Mouse (Mus musculus) bone marrow macrophage, adult 2 months (primary cell): ENCODE data around the gene Kti12. TPM values are rescaled to one million over a fixed set of nuclear protein-coding genes. Genes with fewer than 3 reads are reported as not detected.

Experiments
- H3K27ac ChIP-seq: 2 replicates; pipeline ENCODE4 v1.5.1; 2012; ENCODE audit warnings: low read depth, low read length; ENCODE audit not compliant: insufficient read depth
- H3K4me1 ChIP-seq: 2 replicates; pipeline ENCODE4 v1.6.1; 2012; ENCODE audit warnings: low read length; ENCODE audit not compliant: control insufficient read depth, insufficient read depth
- H3K4me3 ChIP-seq: 2 replicates; pipeline ENCODE4 v1.5.1; 2012; ENCODE audit warnings: mild to moderate bottlenecking, low read length, moderate library complexity; ENCODE audit not compliant: insufficient read depth
- CTCF ChIP-seq: IDR thresholded peaks from 2 replicates; pipeline ENCODE4 v1.5.1; 2012; ENCODE audit warnings: low read depth, mild to moderate bottlenecking, low read length, moderate library complexity
- POLR2A ChIP-seq: IDR thresholded peaks from 2 replicates; pipeline ENCODE4 v1.6.1; 2012; ENCODE audit warnings: mild to moderate bottlenecking, low read depth, low read length, borderline replicate concordance
- polyA plus RNA-seq: library from polyadenylated mRNA; stranded (reverse); fragments of >200 nt; gene quantifications from 2 replicates; pipeline ENCODE4 v1.2.4, GENCODE M21; 2012; ENCODE audit not compliant: missing spikeins, insufficient read depth, insufficient read length

Gene Kti12
- polyA plus RNA-seq, 1 experiment = 10.2 TPM

DNA sequence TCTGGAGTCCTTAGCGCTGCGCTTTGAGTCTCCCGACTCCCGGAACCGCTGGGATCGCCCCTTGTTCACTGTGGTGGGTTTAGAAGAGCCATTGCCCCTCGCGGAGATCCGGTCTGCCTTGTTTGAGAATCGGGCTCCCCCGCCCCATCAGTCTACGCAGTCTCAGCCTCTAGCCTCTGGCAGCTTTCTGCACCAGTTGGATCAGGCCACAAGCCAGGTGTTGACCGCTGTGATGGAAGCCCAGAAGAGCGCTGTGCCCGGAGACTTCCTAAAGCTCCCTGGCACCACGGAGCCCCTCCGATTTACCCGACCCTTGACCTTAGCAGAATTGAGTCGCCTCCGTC is 892 bp downstream of the Kti12 start, which contains the start of gene A730015C16Rik:
TSS of gene A730015C16Rik (minus strand) at position 115 of the 344 bp plus-strand sequence.
- Histone ChIP-seq H3K4me3 (peak within 1 kb of the TSS; percentile 87), H3K4me1 (peaks cover 5% of the 10 kb centered on the region), H3K27ac (peak within 1 kb of the TSS; percentile 69)
- TF ChIP-seq CTCF (no peak), POLR2A (no peak)

DNA sequence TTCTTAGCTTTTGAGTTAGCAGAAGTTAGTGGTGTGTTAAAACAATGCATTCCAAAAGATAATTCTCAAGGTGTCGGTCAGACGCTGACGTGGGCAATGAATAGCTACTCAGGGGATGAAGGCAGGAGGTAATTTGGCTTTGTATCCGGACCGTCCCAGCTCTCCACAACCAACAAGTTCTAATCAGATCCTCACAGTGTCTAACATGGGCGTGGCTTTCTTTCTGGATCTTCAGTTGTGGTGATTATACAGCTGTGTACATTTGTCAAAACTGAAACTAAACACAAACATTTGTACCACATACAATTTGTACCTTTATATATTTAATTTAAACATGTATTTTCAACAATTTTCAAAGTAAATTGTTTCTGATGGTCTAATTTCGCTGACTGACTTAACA is 19.2 kb downstream of the Kti12 start:
- H3K27ac ChIP-seq = no peak overlapping the region
- no peak overlapping the region for H3K4me3 ChIP-seq
- TF ChIP-seq POLR2A (no peak), CTCF (no peak)
- no peaks in the 10 kb centered on the region for H3K4me1 ChIP-seq

DNA sequence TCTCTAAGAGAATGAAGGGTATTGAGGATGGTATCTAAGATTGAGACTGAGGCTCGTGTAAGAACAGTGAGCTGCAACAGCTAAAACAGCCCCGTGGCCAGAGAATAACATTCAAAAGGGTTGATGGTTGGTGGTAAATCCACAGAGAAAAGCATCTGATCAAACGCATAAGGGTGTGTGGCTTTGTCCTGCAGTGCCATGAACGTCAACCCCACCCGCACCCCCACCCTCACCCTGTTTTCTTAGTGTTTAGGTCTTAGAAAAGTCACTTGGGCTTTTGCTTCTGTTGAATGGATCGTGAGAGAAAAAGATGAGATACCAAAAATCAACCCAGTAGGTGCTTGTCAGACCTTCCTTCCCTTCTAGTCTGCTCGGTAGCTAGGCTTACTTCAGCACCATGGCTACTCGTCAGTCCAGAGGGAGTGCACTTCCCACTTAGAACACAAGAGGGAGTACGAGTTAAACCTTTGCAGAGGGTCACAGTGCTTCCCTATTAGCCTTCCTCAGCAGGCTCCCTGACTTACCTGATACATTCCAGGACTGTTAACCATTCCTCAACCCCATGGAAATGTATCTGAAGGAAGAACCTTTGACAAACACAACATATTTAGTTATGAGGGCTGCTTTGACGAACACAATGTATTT is 22.3 kb downstream of the Kti12 start:
- TF ChIP-seq POLR2A (no peak), CTCF (peak; percentile 59)
- H3K27ac ChIP-seq = no peak overlapping the region
- H3K4me1 ChIP-seq = no peaks in the 10 kb centered on the region
- H3K4me3 ChIP-seq = no peak overlapping the region

DNA sequence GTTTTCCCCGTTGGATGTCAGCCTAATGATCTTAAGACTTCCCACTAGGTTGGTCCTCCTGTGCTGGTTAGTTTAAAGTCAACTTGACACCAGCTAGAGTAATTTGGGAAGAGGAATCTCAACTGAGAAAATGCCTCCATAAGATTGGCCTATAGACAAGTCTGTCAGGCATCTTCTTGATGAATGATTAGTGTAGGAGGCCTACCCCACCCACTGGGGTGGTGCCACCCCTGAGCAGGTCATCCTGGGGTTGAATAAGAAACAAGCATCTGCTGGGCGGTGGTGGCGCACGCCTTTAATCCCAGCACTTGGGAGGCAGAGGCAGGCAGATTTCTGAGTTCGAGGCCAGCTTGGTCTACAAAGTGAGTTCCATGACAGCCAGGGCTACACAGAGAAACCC is 26.2 kb downstream of the Kti12 start:
- H3K4me1 ChIP-seq = peaks cover 3% of the 10 kb centered on the region
- H3K27ac ChIP-seq = no peak overlapping the region
- no peak overlapping the region for H3K4me3 ChIP-seq
- TF ChIP-seq CTCF (no peak), POLR2A (no peak)

DNA sequence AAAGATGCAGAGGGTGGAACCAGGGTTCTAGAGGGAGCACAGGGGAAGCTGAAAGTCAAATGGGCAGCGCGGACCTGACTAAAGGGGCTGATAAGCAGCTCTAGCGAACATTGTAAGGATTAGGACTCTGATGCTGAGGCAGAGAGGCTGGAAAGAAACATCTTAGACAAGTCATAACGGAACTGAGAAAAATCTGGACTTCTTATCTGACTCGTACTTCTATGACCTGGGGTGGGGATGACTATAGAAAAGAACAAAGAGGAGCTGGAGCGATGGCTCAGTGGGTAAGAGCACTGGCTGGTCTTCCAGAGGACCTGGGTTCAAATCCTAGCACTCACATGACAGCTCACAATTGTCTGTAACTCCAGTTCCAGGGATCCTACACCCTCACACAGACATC is 30.3 kb downstream of the Kti12 start:
- no peak overlapping the region for H3K27ac ChIP-seq
- TF ChIP-seq POLR2A (no peak), CTCF (no peak)
- peaks cover 3% of the 10 kb centered on the region for H3K4me1 ChIP-seq
- no peak overlapping the region for H3K4me3 ChIP-seq

DNA sequence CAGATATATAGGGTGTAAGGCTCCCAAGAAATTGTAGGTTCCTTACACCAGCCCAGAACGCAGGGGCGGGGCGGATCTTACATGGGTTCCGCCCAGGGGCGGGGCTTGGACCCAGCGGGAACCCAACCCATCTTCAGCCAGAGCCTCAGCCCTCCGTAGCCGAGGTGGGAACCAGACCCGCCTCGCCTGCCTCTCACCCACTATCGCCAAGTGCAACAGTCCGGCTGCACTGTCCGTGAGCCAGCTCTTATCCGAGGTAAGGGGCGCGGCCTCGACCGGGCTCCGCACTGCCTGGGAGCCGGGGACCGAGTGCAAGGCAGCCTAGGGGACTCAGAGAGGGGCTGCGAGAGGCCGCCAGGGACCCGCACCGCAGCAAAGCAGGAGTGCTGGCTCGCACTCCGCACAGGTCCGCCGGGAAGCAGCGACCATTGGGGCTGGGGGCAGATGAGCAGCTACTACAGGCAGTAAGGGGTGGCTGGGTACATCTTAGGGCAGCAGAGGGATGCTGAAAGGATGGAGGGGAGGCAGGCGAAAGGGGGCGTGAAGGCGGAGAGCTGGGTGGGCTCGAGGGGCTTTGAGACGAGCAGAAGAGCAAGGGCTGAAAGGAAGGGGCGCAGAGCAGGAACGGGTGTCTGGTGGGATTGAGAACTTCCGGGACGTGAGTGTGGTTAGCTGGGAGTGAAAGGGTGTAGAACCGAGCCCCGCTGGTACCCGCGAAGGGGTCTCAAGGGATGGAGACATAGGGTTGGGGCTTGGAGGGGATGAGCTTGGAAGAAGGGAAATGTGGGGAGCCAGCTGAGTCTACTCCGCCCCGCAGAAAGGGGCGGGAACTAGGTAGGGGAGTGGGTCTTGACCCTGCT is 31.6 kb downstream of the Kti12 start, which contains the start of gene Rab3b:
TSS of gene Rab3b (plus strand) at position 101 of the 860 bp plus-strand sequence.
- H3K27ac ChIP-seq = no peak within 1 kb of the TSS
- TF ChIP-seq CTCF (no peak), POLR2A (no peak)
- peak within 1 kb of the TSS; percentile 66 for H3K4me3 ChIP-seq

DNA sequence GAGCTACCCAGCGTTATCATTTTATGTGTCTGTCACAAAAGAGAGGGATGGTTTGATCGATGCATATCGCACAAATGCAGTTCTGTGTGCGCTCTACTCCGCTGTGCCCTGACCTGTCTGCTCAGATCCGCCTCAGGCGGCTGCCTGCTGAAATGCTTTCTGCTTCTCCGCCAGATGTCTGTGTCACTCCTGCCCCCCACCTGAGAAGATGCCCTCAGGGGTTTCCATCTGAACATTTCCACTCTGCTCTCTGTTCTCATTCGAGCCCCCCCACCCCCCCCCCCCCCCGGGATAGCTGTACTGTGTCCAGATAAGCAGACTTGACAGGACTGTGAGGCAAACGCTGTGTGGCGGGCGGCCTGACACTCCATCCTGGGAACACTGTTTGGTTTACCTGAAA is 36.2 kb downstream of the Kti12 start:
- Histone ChIP-seq H3K27ac (no peak overlapping the region), H3K4me1 (no peaks in the 10 kb centered on the region), H3K4me3 (no peak overlapping the region)
- no peak for TF ChIP-seq CTCF
- no peak for TF ChIP-seq POLR2A

More for the DNA sequence above, 31.6 kb downstream of the Kti12 start, which contains the start of gene Rab3b:
- peaks cover 3% of the 10 kb centered on the region for H3K4me1 ChIP-seq

DNA sequence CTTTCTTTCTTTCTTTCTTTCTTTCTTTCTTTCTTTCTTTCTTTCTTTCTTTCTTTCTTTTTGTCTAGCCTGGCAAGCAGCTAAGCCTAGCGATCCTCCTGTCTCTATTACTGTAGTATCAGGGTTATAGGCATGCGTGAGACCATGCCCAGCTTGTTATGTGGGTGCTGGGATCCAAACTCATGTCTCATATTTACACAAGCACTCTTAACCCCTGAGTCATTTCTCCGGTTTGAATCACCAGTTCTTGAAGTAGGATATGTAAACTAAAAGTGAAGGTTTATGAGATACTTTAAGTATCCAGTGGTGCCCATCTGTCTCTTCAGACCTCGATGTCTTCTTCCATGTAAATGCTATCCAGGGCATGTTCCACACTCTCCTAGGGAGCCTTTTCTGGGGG is 39.9 kb downstream of the Kti12 start:
- Histone ChIP-seq H3K4me1 (no peaks in the 10 kb centered on the region), H3K27ac (no peak overlapping the region), H3K4me3 (no peak overlapping the region)
- TF ChIP-seq POLR2A (no peak), CTCF (no peak)

DNA sequence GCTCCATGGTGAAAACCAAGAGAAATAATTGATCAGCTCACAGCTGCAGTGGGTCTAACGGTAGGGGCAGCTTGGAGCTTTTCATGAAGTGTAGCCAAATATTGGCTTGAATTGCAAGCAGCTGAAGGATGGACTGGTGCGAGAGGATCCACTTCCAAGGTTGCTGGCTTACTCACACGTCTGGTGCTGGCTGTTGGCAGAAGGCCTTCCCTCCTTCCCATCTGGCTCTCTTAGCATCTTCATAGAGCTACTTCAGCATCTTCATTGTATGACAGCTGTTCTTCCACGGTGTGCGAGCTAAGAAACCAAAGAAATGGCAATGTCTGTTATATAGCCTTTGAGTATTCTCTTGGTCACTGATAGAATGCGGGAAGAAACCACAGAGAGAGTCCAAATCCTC is 43.3 kb downstream of the Kti12 start:
- Histone ChIP-seq H3K27ac (no peak overlapping the region), H3K4me3 (no peak overlapping the region), H3K4me1 (no peaks in the 10 kb centered on the region)
- no peak for TF ChIP-seq CTCF

Other genes with a start within 250 kb of the Kti12 start
- 37.9 and 49.0 TPM in 2 replicates for gene Cc2d1b, start 227.8 kb upstream of the Kti12 start, polyA plus RNA-seq
- gene 3110021N24Rik, start 128.1 kb upstream of the Kti12 start, polyA plus RNA-seq = not detected in 2 replicates
- gene Zfyve9, start 67.0 kb upstream of the Kti12 start, polyA plus RNA-seq = 1.3 and 2.0 TPM in 2 replicates
- 46.4 and 51.1 TPM in 2 replicates for gene Btf3l4, start 14.2 kb upstream of the Kti12 start, polyA plus RNA-seq
- 62.4 and 68.9 TPM in 2 replicates for gene Txndc12, start 13.2 kb upstream of the Kti12 start, polyA plus RNA-seq
- not detected in 2 replicates for gene A730015C16Rik, start 834 bp downstream of the Kti12 start, polyA plus RNA-seq
- not detected in 2 replicates for gene Rab3b, start 31.3 kb downstream of the Kti12 start, polyA plus RNA-seq
- gene Nrd1, start 152.9 kb downstream of the Kti12 start, polyA plus RNA-seq = 117 and 130 TPM in 2 replicates